Mouse (Mus musculus): ENCODE measurements around the gene Kcnq1. TPM values are rescaled to one million over a fixed set of nuclear protein-coding genes. Genes with fewer than 3 reads are reported as not detected.

Kcnq1 gene
- polyA plus RNA-seq, 1 experiment from 2014 or later = 0.87 TPM

GRCm38 (mm10) chr7:143119407-143119806, 13.2 kb downstream of the Kcnq1 start:
- peaks cover 8% of the 10 kb centered on the region for H3K4me1 ChIP-seq
- peaks cover 4% of the 10 kb centered on the region; the same call in 1 of the 2 replicates for H3K9me3 ChIP-seq
- no peak overlapping the region for H3K9ac ChIP-seq
- H3K36me3 ChIP-seq (replicated peaks) = no peaks in the 10 kb centered on the region
- H3K4me2 ChIP-seq = no peak overlapping the region
- no peaks in the 10 kb centered on the region for H3K27me3 ChIP-seq
- 40% methylated on average over 1 of the region's 1 CpGs for whole genome bisulfite sequencing
- ATAC-seq (ENCODE audit: low FRiP score) = no peak
- no peak overlapping the region for H3K4me3 ChIP-seq (replicated peaks)
- no peak overlapping the region for H3K27ac ChIP-seq

GRCm38 (mm10) chr7:143119826-143120225, 13.7 kb downstream of the Kcnq1 start:
- H3K4me2 ChIP-seq = no peak overlapping the region
- H3K4me3 ChIP-seq (replicated peaks) = no peak overlapping the region
- H3K27me3 ChIP-seq = no peaks in the 10 kb centered on the region
- no peak overlapping the region for H3K9ac ChIP-seq
- no peaks in the 10 kb centered on the region for H3K36me3 ChIP-seq (replicated peaks)
- H3K27ac ChIP-seq = no peak overlapping the region
- peaks cover 3% of the 10 kb centered on the region; the same call in 1 of the 2 replicates for H3K9me3 ChIP-seq
- WGBS = 73% methylated on average over 3 of the region's 3 CpGs
- ATAC-seq (ENCODE audit: low FRiP score) = no peak
- peaks cover 11% of the 10 kb centered on the region for H3K4me1 ChIP-seq

- Histone ChIP-seq H3K27me3 (no peaks in the 10 kb centered on the region), H3K9ac (no peak overlapping the region), H3K4me2 (no peak overlapping the region), H3K4me1 (peaks cover 11% of the 10 kb centered on the region), H3K9me3 (no peaks in the 10 kb centered on the region), H3K27ac (no peak overlapping the region), H3K4me3 (replicated peaks) (no peak overlapping the region), H3K36me3 (replicated peaks) (no peaks in the 10 kb centered on the region)
- WGBS = 88% methylated on average over 5 of the region's 5 CpGs
- ATAC-seq (ENCODE audit: low FRiP score) = no peak
Measured at GRCm38 (mm10) chr7:143122191-143122590, 16.0 kb downstream of the Kcnq1 start.

GRCm38 (mm10) chr7:143123876-143124669, 17.9 kb downstream of the Kcnq1 start:
- H3K27ac ChIP-seq = no peak overlapping the region

GRCm38 (mm10) chr7:143124902-143125301, 18.7 kb downstream of the Kcnq1 start:
- H3K27ac ChIP-seq = no peak overlapping the region
- 69% methylated on average over 3 of the region's 3 CpGs for WGBS
- no peak for ATAC-seq (ENCODE audit: low FRiP score)

More at GRCm38 (mm10) chr7:143123876-143124669, 17.9 kb downstream of the Kcnq1 start:
- H3K4me1 ChIP-seq = peaks cover 11% of the 10 kb centered on the region
- H3K9me3 ChIP-seq = no peaks in the 10 kb centered on the region
- H3K27me3 ChIP-seq = no peaks in the 10 kb centered on the region
- H3K4me2 ChIP-seq = no peak overlapping the region
- no peak overlapping the region for H3K9ac ChIP-seq
- 16% methylated on average over 6 of the region's 6 CpGs for WGBS
- no peak overlapping the region for H3K4me3 ChIP-seq (replicated peaks)
- no peaks in the 10 kb centered on the region for H3K36me3 ChIP-seq (replicated peaks)
- no peak for ATAC-seq (ENCODE audit: low FRiP score)

GRCm38 (mm10) chr7:143132815-143133214, 26.7 kb downstream of the Kcnq1 start:
- H3K4me1 ChIP-seq = no peaks in the 10 kb centered on the region
- no peaks in the 10 kb centered on the region for H3K9me3 ChIP-seq
- no peak overlapping the region for H3K4me2 ChIP-seq
- peaks cover 7% of the 10 kb centered on the region; the same call in 1 of the 2 replicates for H3K27me3 ChIP-seq
- no peak overlapping the region for H3K27ac ChIP-seq
- H3K36me3 ChIP-seq (replicated peaks) = no peaks in the 10 kb centered on the region
- H3K4me3 ChIP-seq (replicated peaks) = no peak overlapping the region
- 85% methylated on average over 5 of the region's 5 CpGs for WGBS
- no peak for ATAC-seq (ENCODE audit: low FRiP score)
- no peak overlapping the region for H3K9ac ChIP-seq

More at GRCm38 (mm10) chr7:143124902-143125301, 18.7 kb downstream of the Kcnq1 start:
- no peak overlapping the region for H3K9ac ChIP-seq
- H3K9me3 ChIP-seq = no peaks in the 10 kb centered on the region
- peaks cover 7% of the 10 kb centered on the region for H3K4me1 ChIP-seq
- H3K4me3 ChIP-seq (replicated peaks) = no peak overlapping the region
- H3K27me3 ChIP-seq = no peaks in the 10 kb centered on the region
- H3K4me2 ChIP-seq = no peak overlapping the region
- H3K36me3 ChIP-seq (replicated peaks) = no peaks in the 10 kb centered on the region

GRCm38 (mm10) chr7:143136125-143136524, 30.0 kb downstream of the Kcnq1 start:
- WGBS = 71% methylated on average over 2 of the region's 2 CpGs
- Histone ChIP-seq H3K9ac (no peak overlapping the region), H3K4me3 (replicated peaks) (no peak overlapping the region), H3K27me3 (peaks cover 7% of the 10 kb centered on the region; the same call in 1 of the 2 replicates), H3K4me2 (no peak overlapping the region), H3K9me3 (no peaks in the 10 kb centered on the region), H3K36me3 (replicated peaks) (no peaks in the 10 kb centered on the region), H3K27ac (no peak overlapping the region), H3K4me1 (no peaks in the 10 kb centered on the region)
- ATAC-seq (ENCODE audit: low FRiP score) = no peak

GRCm38 (mm10) chr7:143136561-143136960, 30.4 kb downstream of the Kcnq1 start:
- Histone ChIP-seq H3K9ac (no peak overlapping the region), H3K9me3 (no peaks in the 10 kb centered on the region), H3K4me2 (no peak overlapping the region), H3K27me3 (peaks cover 7% of the 10 kb centered on the region; the same call in 1 of the 2 replicates), H3K36me3 (replicated peaks) (no peaks in the 10 kb centered on the region), H3K4me3 (replicated peaks) (no peak overlapping the region), H3K4me1 (no peaks in the 10 kb centered on the region), H3K27ac (no peak overlapping the region)
- WGBS = 68% methylated on average over 5 of the region's 5 CpGs
- no peak for ATAC-seq (ENCODE audit: low FRiP score)

GRCm38 (mm10) chr7:143138789-143139188, 32.6 kb downstream of the Kcnq1 start:
- Histone ChIP-seq H3K4me3 (replicated peaks) (no peak overlapping the region), H3K4me1 (no peaks in the 10 kb centered on the region), H3K9ac (no peak overlapping the region), H3K9me3 (no peaks in the 10 kb centered on the region), H3K4me2 (no peak overlapping the region), H3K27ac (no peak overlapping the region), H3K27me3 (peaks cover 7% of the 10 kb centered on the region; the same call in 1 of the 2 replicates), H3K36me3 (replicated peaks) (no peaks in the 10 kb centered on the region)
- ATAC-seq (ENCODE audit: low FRiP score) = no peak
- WGBS = 45% methylated on average over 1 of the region's 1 CpGs

GRCm38 (mm10) chr7:143139932-143140331, 33.8 kb downstream of the Kcnq1 start:
- ATAC-seq (ENCODE audit: low FRiP score) = no peak
- no peaks in the 10 kb centered on the region for H3K36me3 ChIP-seq (replicated peaks)
- H3K9me3 ChIP-seq = no peaks in the 10 kb centered on the region
- WGBS = 90% methylated on average over 4 of the region's 4 CpGs
- no peaks in the 10 kb centered on the region for H3K4me1 ChIP-seq
- H3K4me2 ChIP-seq = no peak overlapping the region
- H3K4me3 ChIP-seq (replicated peaks) = no peak overlapping the region
- H3K27me3 ChIP-seq = peaks cover 6% of the 10 kb centered on the region; the same call in 1 of the 2 replicates
- no peak overlapping the region for H3K9ac ChIP-seq
- no peak overlapping the region for H3K27ac ChIP-seq

GRCm38 (mm10) chr7:143142680-143143079, 36.5 kb downstream of the Kcnq1 start:
- H3K9me3 ChIP-seq = no peaks in the 10 kb centered on the region
- H3K4me1 ChIP-seq = no peaks in the 10 kb centered on the region
- H3K4me2 ChIP-seq = no peak overlapping the region
- H3K27me3 ChIP-seq = no peaks in the 10 kb centered on the region
- ATAC-seq (ENCODE audit: low FRiP score) = no peak
- 91% methylated on average over 2 of the region's 2 CpGs for WGBS
- H3K4me3 ChIP-seq (replicated peaks) = no peak overlapping the region
- no peaks in the 10 kb centered on the region for H3K36me3 ChIP-seq (replicated peaks)
- H3K27ac ChIP-seq = no peak overlapping the region
- no peak overlapping the region for H3K9ac ChIP-seq

GRCm38 (mm10) chr7:143147015-143147414, 40.9 kb downstream of the Kcnq1 start:
- peaks cover 21% of the 10 kb centered on the region for H3K27me3 ChIP-seq
- no peaks in the 10 kb centered on the region for H3K36me3 ChIP-seq (replicated peaks)
- no peaks in the 10 kb centered on the region for H3K4me1 ChIP-seq
- H3K9ac ChIP-seq = no peak overlapping the region
- no peak for ATAC-seq (ENCODE audit: low FRiP score)
- 81% methylated on average over 5 of the region's 5 CpGs for WGBS
- H3K9me3 ChIP-seq = no peaks in the 10 kb centered on the region
- no peak overlapping the region for H3K4me2 ChIP-seq
- no peak overlapping the region for H3K4me3 ChIP-seq (replicated peaks)
- no peak overlapping the region for H3K27ac ChIP-seq

- no peaks in the 10 kb centered on the region for H3K9me3 ChIP-seq
- H3K9ac ChIP-seq = no peak overlapping the region
- no peak for ATAC-seq (ENCODE audit: low FRiP score)
- no peak overlapping the region for H3K4me2 ChIP-seq
- no peak overlapping the region for H3K4me3 ChIP-seq (replicated peaks)
- H3K27me3 ChIP-seq = peaks cover 43% of the 10 kb centered on the region
- WGBS = 6% methylated on average over 2 of the region's 2 CpGs
- H3K36me3 ChIP-seq (replicated peaks) = no peaks in the 10 kb centered on the region
- peaks cover 22% of the 10 kb centered on the region for H3K4me1 ChIP-seq
- no peak overlapping the region for H3K27ac ChIP-seq
Measured at GRCm38 (mm10) chr7:143151171-143151570, 45.0 kb downstream of the Kcnq1 start.

Measured in forebrain, embryonic 12.5 days (tissue).